In the genomic region with DNA sequence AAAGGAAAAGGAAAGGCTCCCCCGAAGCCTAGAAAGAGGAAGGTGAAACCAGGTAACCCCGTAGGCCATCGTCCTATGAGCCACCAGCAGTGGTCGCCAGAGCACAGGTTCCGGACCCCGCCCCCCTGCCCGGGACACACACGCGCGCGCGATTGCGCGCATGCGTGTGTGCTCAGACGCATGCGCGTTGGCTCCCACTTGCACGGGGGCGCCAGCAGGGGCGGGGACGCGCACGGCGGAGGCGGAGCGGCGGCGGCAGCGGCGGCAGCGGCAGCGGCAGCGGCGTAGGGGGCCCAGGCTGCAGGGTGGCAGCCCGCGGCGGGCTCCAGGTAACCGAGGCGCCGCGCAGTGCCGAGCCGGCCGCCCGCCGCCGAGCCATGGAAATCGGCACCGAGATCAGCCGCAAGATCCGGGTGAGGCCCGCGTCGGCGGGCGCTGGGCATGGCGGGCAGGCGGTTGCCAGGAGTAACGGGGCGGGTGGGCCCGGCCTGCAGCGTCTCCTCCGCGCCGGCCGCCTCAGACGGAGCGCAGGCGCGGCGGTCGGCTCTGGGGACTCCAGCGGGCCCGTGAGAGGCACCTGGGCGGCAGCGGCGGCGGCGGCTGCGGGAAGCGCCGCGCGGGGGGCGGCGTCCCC, we compare ENCODE assay signal across 8 mouse cellular contexts. TPM values are rescaled to one million over a fixed set of nuclear protein-coding genes. Genes with fewer than 3 reads are reported as not detected.
A peak's percentile ranks its signal among the peaks of the same experiment; 100 is the strongest.
DNase-seq lines count a peak whose midpoint lies in the region; ATAC-seq and TF ChIP-seq lines count a peak whose summit lies in the region.

A gene (plus strand): TSS at position 219 of the 634 bp plus-strand sequence.

- peak; percentile 62 for TF ChIP-seq CTCF in ES-Bruce4 (IDR thresholded peaks at IDR 0.05; ENCODE audit: low read depth, low read length)

- peak within 1 kb of the TSS; percentile 38; the same call in 1 of the 2 replicates for H3K27ac ChIP-seq in ES-Bruce4 (ENCODE audit: insufficient read depth, low read length)
- H3K27ac ChIP-seq in forebrain, embryonic 14.5 days (ENCODE audit: low read depth, low read length), result peak within 1 kb of the TSS; percentile 90
- peak within 1 kb of the TSS; percentile 95 for H3K27ac ChIP-seq in neural tube, embryonic 15.5 days (replicated peaks)

- peak within 1 kb of the TSS; percentile 84 for H3K4me2 ChIP-seq in forebrain, embryonic 14.5 days (ENCODE audit: low read length)
- H3K4me2 ChIP-seq in neural tube, embryonic 15.5 days, result peak within 1 kb of the TSS; percentile 64

- peak; percentile 96 for DNase-seq in forebrain, embryonic 14.5 days (ENCODE audit: low spot score)
- DNase-seq in heart, postnatal 14 days, result peak; percentile 97 to 98
- DNase-seq in layer of hippocampus, adult 11-12 months (ENCODE audit: low spot score), result peak; percentile 93
- DNase-seq in lung, adult 18-20 months, result peak; percentile 89 to 92
- DNase-seq in testis, postnatal 14 days (ENCODE audit: low spot score), result peak; percentile 92

- peaks cover 4% of the 10 kb centered on the region for H3K36me3 ChIP-seq in ES-Bruce4 (ENCODE audit: control insufficient read depth, insufficient read depth, low read length, poor library complexity, severe bottlenecking)
- H3K36me3 ChIP-seq in forebrain, embryonic 14.5 days (ENCODE audit: control insufficient read depth, insufficient read depth, low read length), result 0 out of 2 replicates have a peak, but pooled peaks cover 6% of the 10 kb centered on the region
- H3K36me3 ChIP-seq in neural tube, embryonic 15.5 days, result no peaks in the 10 kb centered on the region

- TF ChIP-seq EP300 in ES-Bruce4 (IDR thresholded peaks at IDR 0.05; ENCODE audit: insufficient read depth, low read depth, low read length), result no peak

- H3K9ac ChIP-seq in ES-Bruce4 (ENCODE audit: low read depth, poor library complexity, severe bottlenecking), result peak within 1 kb of the TSS; percentile 97
- peak within 1 kb of the TSS; percentile 94 for H3K9ac ChIP-seq in forebrain, embryonic 14.5 days (ENCODE audit: low read length)
- peak within 1 kb of the TSS; percentile 91 for H3K9ac ChIP-seq in neural tube, embryonic 15.5 days (replicated peaks)

- no peaks in the 10 kb centered on the region for H3K4me1 ChIP-seq in ES-Bruce4 (ENCODE audit: control insufficient read depth, insufficient read depth, low read length)
- peaks cover 14% of the 10 kb centered on the region for H3K4me1 ChIP-seq in forebrain, embryonic 14.5 days (ENCODE audit: control insufficient read depth, insufficient read depth, low read length)
- H3K4me1 ChIP-seq in neural tube, embryonic 15.5 days, result peaks cover 32% of the 10 kb centered on the region

- no peaks in the 10 kb centered on the region for H3K27me3 ChIP-seq in ES-Bruce4 (ENCODE audit: control insufficient read depth, insufficient read depth, low read length, poor library complexity, severe bottlenecking)
- no peaks in the 10 kb centered on the region for H3K27me3 ChIP-seq in forebrain, embryonic 14.5 days (replicated peaks; ENCODE audit: control insufficient read depth, insufficient read depth, low read length)
- H3K27me3 ChIP-seq in neural tube, embryonic 15.5 days (replicated peaks), result no peaks in the 10 kb centered on the region

- TF ChIP-seq POLR2A in ES-Bruce4 (IDR thresholded peaks at IDR 0.05; ENCODE audit: insufficient read depth, low read length), result peak; percentile 13

- H3K4me3 ChIP-seq in ES-Bruce4 (ENCODE audit: low read depth, low read length), result peak within 1 kb of the TSS; percentile 90
- peak within 1 kb of the TSS; percentile 91 for H3K4me3 ChIP-seq in forebrain, embryonic 14.5 days (ENCODE audit: low read depth, low read length)
- H3K4me3 ChIP-seq in neural tube, embryonic 15.5 days (replicated peaks), result peak within 1 kb of the TSS; percentile 94

- intact Hi-C loops in heart, postnatal 14 days (cut with DNase I), result no loop called here

- H3K9me3 ChIP-seq in ES-Bruce4 (replicated peaks; ENCODE audit: control insufficient read depth, insufficient read depth, low read length, poor library complexity, severe bottlenecking), result no peaks in the 10 kb centered on the region
- H3K9me3 ChIP-seq in forebrain, embryonic 14.5 days (replicated peaks; ENCODE audit: control insufficient read depth, low read length), result no peaks in the 10 kb centered on the region
- no peaks in the 10 kb centered on the region for H3K9me3 ChIP-seq in neural tube, embryonic 15.5 days (replicated peaks)

- WGBS in forebrain, embryonic 14.5 days, result 0% methylated on average over 70 of the region's 87 CpGs
- under 1% methylated on average over 83 of the region's 87 CpGs for WGBS in neural tube, embryonic 15.5 days

- ATAC-seq in cerebellum, adult (ENCODE audit: insufficient number of reproducible peaks, low FRiP score, low TSS enrichment), result peak; percentile 88
- peak; percentile 93 for ATAC-seq in forebrain, embryonic 14.5 days
- peak; percentile 90 for ATAC-seq in neural tube, embryonic 15.5 days (ENCODE audit: low FRiP score)

RNA-seq across cellular contexts. Expression of the gene that starts here (rescaled TPM):
- polyA plus RNA-seq in ES-Bruce4 (2011; ENCODE audit: insufficient read depth, insufficient read length, low read depth, missing spikeins), result 155 and 157 TPM in 2 replicates
- polyA plus RNA-seq in forebrain, embryonic 14.5 days (2014; fragmentation: Nextera tagmentation; extraction: Ambion mirVana), result 126 and 131 TPM in 2 replicates
- total RNA-seq in heart, postnatal 14 days (2021), result 10 to 100 TPM; 60.3 to 64.3 TPM
- polyA plus RNA-seq in neural tube, embryonic 15.5 days (2015; fragmentation: Nextera tagmentation; extraction: Ambion mirVana), result 96.3 and 105 TPM in 2 replicates

Comparison
In these comparisons a context has a peak if more than half of its experiments do, and no peak if none do; other contexts are left out.
1. Peak in every context shown above with its lines: DNase-seq, ATAC-seq, H3K4me3 ChIP-seq and H3K27ac ChIP-seq.
2. H3K27ac ChIP-seq: peak in every context shown above with its lines; median percentile 95 in neural tube, embryonic 15.5 days; 90 in forebrain, embryonic 14.5 days; 38 in ES-Bruce4.